Mouse (Mus musculus) liver, postnatal 0 days (tissue): ENCODE results near the gene Calhm1.

ENCODE experiments used
- CTCF ChIP-seq: sonication (generic); IDR thresholded peaks from 2 replicates; pipeline ENCODE4 v1.5.1; 2016; ENCODE audit warnings: antibody characterized with exemption, low read depth
- EP300 ChIP-seq: IDR thresholded peaks from 2 replicates; pipeline ENCODE4 v1.6.1; 2016; ENCODE audit warnings: antibody characterized with exemption, low read depth, mild to moderate bottlenecking

- TF ChIP-seq CTCF (no peak), EP300 (no peak)
Measured at GRCm38 (mm10) chr19:47137771-47138421, 6.2 kb downstream of the Calhm1 start, which contains the start of gene Calhm2.
